Mouse (Mus musculus): ENCODE measurements around the gene Cgrrf1.

GRCm38 (mm10) chr14:46787787-46788504, 44.0 kb upstream of the Cgrrf1 start, which contains the start of gene Cnih1:
- TF ChIP-seq CTCF (IDR thresholded peaks at IDR 0.05; ENCODE audit: insufficient read depth, low read depth, low read length) (peak; percentile 33; the same call in 1 of the 2 replicates), POLR2A (IDR thresholded peaks at IDR 0.05; ENCODE audit: insufficient read depth, low read depth, low read length) (peak; percentile 51; the same call in 1 of the 2 replicates)

Measured in olfactory bulb, adult 2 months (tissue).